Comparison of ENCODE assay signal across 12 mouse cellular contexts in the genomic region with DNA sequence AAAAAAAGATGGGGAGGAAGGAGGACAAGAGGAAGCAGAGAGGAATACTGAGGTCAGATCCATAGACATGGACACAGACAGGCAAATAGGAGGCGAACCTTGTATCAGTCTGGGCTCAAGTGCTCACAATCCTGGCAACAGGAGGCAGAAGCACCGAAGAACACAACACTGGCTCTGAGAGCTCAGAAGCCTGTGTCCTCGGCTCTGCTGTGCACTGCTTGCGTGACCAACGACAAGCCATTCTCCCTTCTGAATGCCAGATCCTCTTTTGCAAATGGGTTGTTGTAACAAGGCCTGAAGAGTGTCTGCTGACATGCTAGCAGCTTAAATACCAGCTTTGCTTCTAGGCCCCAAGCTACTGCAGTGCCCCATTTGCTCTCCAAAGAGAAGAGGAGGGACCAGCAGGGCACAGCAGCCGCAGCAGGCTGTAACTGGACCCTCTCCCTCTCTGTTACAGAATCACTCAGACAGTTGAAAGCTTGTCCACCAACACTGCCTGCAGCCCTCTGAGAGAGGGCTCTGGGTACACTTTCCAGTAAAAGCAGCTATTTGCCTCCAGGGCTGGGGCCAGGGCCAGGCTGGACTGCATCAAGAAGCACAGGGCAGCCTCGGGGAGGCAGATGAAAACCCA. TPM values are rescaled to one million over a fixed set of nuclear protein-coding genes. Genes with fewer than 3 reads are reported as not detected.
DNase-seq lines count a peak whose midpoint lies in the region; ATAC-seq lines count a peak whose summit lies in the region.
"Had no signal": no experiment of that assay in that cellular context is flagged by ENCODE, and none has a peak within 500 bp of the region (broad histone marks: within the 10 kb centered on the region; RNA-seq: fewer than 3 reads in every experiment).

No protein-coding gene starts in this region.

- no peaks in the 10 kb centered on the region for H3K36me3 ChIP-seq in heart, embryonic 12.5 days
- no peaks in the 10 kb centered on the region for H3K36me3 ChIP-seq in lung, embryonic 16.5 days (ENCODE audit: control insufficient read depth, insufficient read depth, low read length)
- no peaks in the 10 kb centered on the region for H3K36me3 ChIP-seq in embryonic facial prominence, embryonic 14.5 days (ENCODE audit: control insufficient read depth, insufficient read depth, low read length)
- H3K36me3 ChIP-seq in stomach, embryonic 15.5 days = no peaks in the 10 kb centered on the region
- no peaks in the 10 kb centered on the region for H3K36me3 ChIP-seq in midbrain, embryonic 14.5 days (ENCODE audit: control insufficient read depth, insufficient read depth, low read length)
- H3K36me3 ChIP-seq: forebrain, embryonic 12.5 days; hindbrain, embryonic 15.5 days had no signal

- DNase-seq in heart, adult 8-10 months (ENCODE audit: low spot score) = no peak
- DNase-seq in lung, adult 18-20 months = no peak
- peak; percentile 45 for DNase-seq in embryonic facial prominence, embryonic 14.5 days (ENCODE audit: low spot score)
- DNase-seq in midbrain, embryonic 14.5 days = no peak
- DNase-seq: thymus, postnatal 25 days had no signal

- H3K9me3 ChIP-seq in heart, embryonic 12.5 days (replicated peaks) = no peaks in the 10 kb centered on the region
- H3K9me3 ChIP-seq in lung, embryonic 16.5 days (ENCODE audit: control insufficient read depth, low read length) = no peaks in the 10 kb centered on the region
- no peaks in the 10 kb centered on the region for H3K9me3 ChIP-seq in embryonic facial prominence, embryonic 14.5 days (ENCODE audit: control insufficient read depth, low read length)
- no peaks in the 10 kb centered on the region for H3K9me3 ChIP-seq in stomach, embryonic 15.5 days
- H3K9me3 ChIP-seq in midbrain, embryonic 14.5 days (ENCODE audit: control insufficient read depth, low read length) = no peaks in the 10 kb centered on the region
- H3K9me3 ChIP-seq: forebrain, embryonic 12.5 days; hindbrain, embryonic 15.5 days had no signal

- H3K9ac ChIP-seq in heart, embryonic 12.5 days = no peak overlapping the region
- peak overlapping the region; percentile 20; the same call in 1 of the 2 replicates for H3K9ac ChIP-seq in lung, embryonic 16.5 days (ENCODE audit: low read length)
- H3K9ac ChIP-seq in embryonic facial prominence, embryonic 14.5 days (ENCODE audit: low read depth, low read length) = no peak overlapping the region
- no peak overlapping the region for H3K9ac ChIP-seq in stomach, embryonic 15.5 days
- H3K9ac ChIP-seq in midbrain, embryonic 14.5 days (replicated peaks; ENCODE audit: low read length) = no peak overlapping the region
- H3K9ac ChIP-seq: forebrain, embryonic 12.5 days; hindbrain, embryonic 15.5 days had no signal

- no peak overlapping the region for H3K4me2 ChIP-seq in heart, embryonic 12.5 days
- H3K4me2 ChIP-seq in lung, embryonic 16.5 days (ENCODE audit: low read depth, low read length) = no peak overlapping the region
- no peak overlapping the region for H3K4me2 ChIP-seq in embryonic facial prominence, embryonic 14.5 days (ENCODE audit: low read depth, low read length)
- H3K4me2 ChIP-seq in stomach, embryonic 15.5 days = no peak overlapping the region
- H3K4me2 ChIP-seq in midbrain, embryonic 14.5 days (ENCODE audit: low read length) = no peak overlapping the region
- H3K4me2 ChIP-seq: forebrain, embryonic 12.5 days; hindbrain, embryonic 15.5 days had no signal

- no peaks in the 10 kb centered on the region for H3K27me3 ChIP-seq in heart, embryonic 12.5 days (replicated peaks)
- no peaks in the 10 kb centered on the region for H3K27me3 ChIP-seq in lung, embryonic 16.5 days (ENCODE audit: control insufficient read depth, insufficient read depth, low read depth, low read length)
- H3K27me3 ChIP-seq in embryonic facial prominence, embryonic 14.5 days (replicated peaks; ENCODE audit: control insufficient read depth, insufficient read depth, low read length) = no peaks in the 10 kb centered on the region
- H3K27me3 ChIP-seq in stomach, embryonic 15.5 days (replicated peaks) = no peaks in the 10 kb centered on the region
- H3K27me3 ChIP-seq in midbrain, embryonic 14.5 days (ENCODE audit: control insufficient read depth, insufficient read depth, low read length) = no peaks in the 10 kb centered on the region
- H3K27me3 ChIP-seq: forebrain, embryonic 12.5 days; hindbrain, embryonic 15.5 days had no signal

- ATAC-seq in heart, embryonic 12.5 days (ENCODE audit: insufficient number of reproducible peaks, low FRiP score) = peak; percentile 20; the same call in 1 of the 2 replicates
- ATAC-seq in lung, embryonic 16.5 days (ENCODE audit: low read depth) = peak; percentile 68
- ATAC-seq in embryonic facial prominence, embryonic 14.5 days (ENCODE audit: low read depth) = peak; percentile 69
- ATAC-seq in stomach, embryonic 15.5 days (ENCODE audit: insufficient read depth, low FRiP score, low read depth) = no peak
- no peak for ATAC-seq in midbrain, embryonic 14.5 days (ENCODE audit: low FRiP score, low TSS enrichment)

- no peak overlapping the region for H3K4me3 ChIP-seq in heart, embryonic 12.5 days
- H3K4me3 ChIP-seq in lung, embryonic 16.5 days (ENCODE audit: low read length) = no peak overlapping the region
- no peak overlapping the region for H3K4me3 ChIP-seq in embryonic facial prominence, embryonic 14.5 days (ENCODE audit: low read depth, low read length)
- no peak overlapping the region for H3K4me3 ChIP-seq in stomach, embryonic 15.5 days (replicated peaks)
- H3K4me3 ChIP-seq in midbrain, embryonic 14.5 days (replicated peaks; ENCODE audit: low read depth, low read length) = no peak overlapping the region
- H3K4me3 ChIP-seq: forebrain, embryonic 12.5 days; hindbrain, embryonic 15.5 days had no signal

- WGBS in heart, embryonic 12.5 days = 33% methylated on average over 7 of the region's 7 CpGs
- 35% methylated on average over 7 of the region's 7 CpGs for WGBS in lung, embryonic 16.5 days
- WGBS in embryonic facial prominence, embryonic 14.5 days = 19% methylated on average over 7 of the region's 7 CpGs
- WGBS in stomach, embryonic 15.5 days = 61% methylated on average over 7 of the region's 7 CpGs
- 52% methylated on average over 7 of the region's 7 CpGs for WGBS in midbrain, embryonic 14.5 days

- peaks cover 32% of the 10 kb centered on the region for H3K4me1 ChIP-seq in heart, embryonic 12.5 days (replicated peaks)
- H3K4me1 ChIP-seq in lung, embryonic 16.5 days (replicated peaks; ENCODE audit: control insufficient read depth, insufficient read depth, low read length) = peaks cover 18% of the 10 kb centered on the region
- peaks cover 10% of the 10 kb centered on the region for H3K4me1 ChIP-seq in embryonic facial prominence, embryonic 14.5 days (ENCODE audit: control insufficient read depth, insufficient read depth, low read length)
- peaks cover 12% of the 10 kb centered on the region; the same call in 1 of the 2 replicates for H3K4me1 ChIP-seq in stomach, embryonic 15.5 days
- no peaks in the 10 kb centered on the region for H3K4me1 ChIP-seq in midbrain, embryonic 14.5 days (ENCODE audit: control insufficient read depth, insufficient read depth, low read length)
- H3K4me1 ChIP-seq: forebrain, embryonic 12.5 days had no signal

- H3K27ac ChIP-seq in heart, embryonic 12.5 days (ENCODE audit: poor library complexity, severe bottlenecking) = peak overlapping the region; percentile 52
- peak overlapping the region; percentile 37 for H3K27ac ChIP-seq in lung, embryonic 16.5 days (ENCODE audit: low read length)
- peak overlapping the region; percentile 59 for H3K27ac ChIP-seq in embryonic facial prominence, embryonic 14.5 days (replicated peaks; ENCODE audit: low read depth, low read length)
- peak overlapping the region; percentile 14 for H3K27ac ChIP-seq in stomach, embryonic 15.5 days
- H3K27ac ChIP-seq in midbrain, embryonic 14.5 days (replicated peaks; ENCODE audit: low read depth, low read length) = no peak overlapping the region
- H3K27ac ChIP-seq: forebrain, embryonic 12.5 days; hindbrain, embryonic 15.5 days had no signal

RNA-seq across cellular contexts. Expression of gene Il16, which starts 5.7 kb away (rescaled TPM):
- polyA plus RNA-seq in heart, embryonic 12.5 days (2016; fragmentation: Nextera tagmentation; extraction: Ambion mirVana) = 1.8 and 2.0 TPM in 2 replicates
- total RNA-seq in heart, adult 8-10 months (2022) = 1 to 10 TPM; 6.3 to 7.6 (median 7.4) TPM
- 4.5 and 7.3 TPM in 2 replicates for polyA plus RNA-seq in lung, embryonic 16.5 days (2015; fragmentation: Nextera tagmentation; extraction: Ambion mirVana)
- polyA plus RNA-seq in embryonic facial prominence, embryonic 14.5 days (2014; fragmentation: Nextera tagmentation; extraction: Ambion mirVana) = 6.0 and 7.2 TPM in 2 replicates
- 5.5 and 5.7 TPM in 2 replicates for polyA plus RNA-seq in stomach, embryonic 15.5 days (2015; fragmentation: Nextera tagmentation; extraction: Ambion mirVana)
- 0.43 and 0.70 TPM in 2 replicates for polyA plus RNA-seq in midbrain, embryonic 14.5 days (2014; fragmentation: Nextera tagmentation; extraction: Ambion mirVana)

RNA-seq across cellular contexts. Expression of gene Cfap161, which starts 54.9 kb away (rescaled TPM):
- 4.6 and 5.6 TPM in 2 replicates for polyA plus RNA-seq in heart, embryonic 12.5 days (2016; fragmentation: Nextera tagmentation; extraction: Ambion mirVana)
- total RNA-seq in heart, adult 8-10 months (2022) = not detected
- polyA plus RNA-seq in lung, embryonic 16.5 days (2015; fragmentation: Nextera tagmentation; extraction: Ambion mirVana) = 7.4 and 8.4 TPM in 2 replicates
- polyA plus RNA-seq in embryonic facial prominence, embryonic 14.5 days (2014; fragmentation: Nextera tagmentation; extraction: Ambion mirVana) = 2.0 and 4.3 TPM in 2 replicates
- 0.32 TPM in 1 of 2 replicates, not detected in the other for polyA plus RNA-seq in stomach, embryonic 15.5 days (2015; fragmentation: Nextera tagmentation; extraction: Ambion mirVana)
- 0.49 and 0.55 TPM in 2 replicates for polyA plus RNA-seq in midbrain, embryonic 14.5 days (2014; fragmentation: Nextera tagmentation; extraction: Ambion mirVana)
- total RNA-seq: megakaryocyte, adult 5-6 weeks had no signal
- polyA plus RNA-seq: small intestine, adult 2 months had no signal

Comparison
In these comparisons a context has a peak if more than half of its experiments do, and no peak if none do; other contexts are left out.
1. ATAC-seq: peak in heart, embryonic 12.5 days (single experiment), lung, embryonic 16.5 days (single experiment) and embryonic facial prominence, embryonic 14.5 days (single experiment); none in stomach, embryonic 15.5 days (single experiment) and midbrain, embryonic 14.5 days (single experiment).